Mouse (Mus musculus) liver, adult 2 months (tissue): ENCODE data around the gene Ifitm2.

Experiments used
- CTCF ChIP-seq: fragments of 200-500 bp; IDR thresholded peaks from 2 replicates; pipeline ENCODE4 v1.5.1; 2011; ENCODE audit warnings: low read depth, low read length, control low read depth
- POLR2A ChIP-seq: fragments of 200-500 bp; IDR thresholded peaks from 2 replicates; pipeline ENCODE4 v1.6.1; 2011; ENCODE audit warnings: low read length, control low read depth; ENCODE audit not compliant: insufficient read depth; ENCODE audit errors: extremely low read depth

DNA sequence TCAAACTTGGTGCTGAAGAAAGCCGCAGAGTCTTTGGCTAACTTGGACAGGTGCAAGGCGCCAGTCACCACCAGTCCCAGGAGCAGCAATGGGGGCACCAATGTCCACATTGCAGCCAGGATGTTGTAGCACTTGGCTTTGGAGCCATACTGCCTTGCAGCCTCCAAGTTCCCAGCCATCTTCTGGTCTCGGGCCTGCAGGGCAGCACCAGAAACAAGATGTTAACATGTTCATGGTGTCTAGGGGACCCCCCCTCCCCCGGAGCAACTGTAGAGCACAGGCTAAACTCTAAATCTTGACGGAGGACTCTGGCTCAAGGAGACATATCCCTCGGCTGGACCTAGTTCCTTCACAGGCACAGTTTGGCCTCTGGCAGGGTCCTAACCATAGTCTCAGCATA is 6.5 kb downstream of the Ifitm2 start:
- TF ChIP-seq CTCF (no peak), POLR2A (no peak)
